Mouse (Mus musculus) kidney, adult 2 months (tissue): Measurements from ENCODE around the gene Eif3m.

ENCODE experiments used
- CTCF ChIP-seq: fragments of 200-500 bp; conservative IDR thresholded peaks from 2 replicates; pipeline ENCODE4 v1.5.1; 2011; ENCODE audit warnings: low read depth, mild to moderate bottlenecking, control low read depth, low read length, moderate library complexity, mixed read lengths; ENCODE audit not compliant: insufficient read depth, insufficient read length
- POLR2A ChIP-seq: fragments of 200-500 bp; IDR thresholded peaks from one replicate; pipeline ENCODE4 v1.6.1; 2011; ENCODE audit warnings: low read depth, low read length, control low read depth

- TF ChIP-seq CTCF (no peak), POLR2A (no peak)
Observed at GRCm38 (mm10) chr2:105043152-105043551, 26.3 kb upstream of the Eif3m start.
